Mouse (Mus musculus): ENCODE measurements around the gene Ccer2.

- no peak for TF ChIP-seq CTCF (IDR thresholded peaks at IDR 0.05; ENCODE audit: extremely low read depth, insufficient read depth, low read length)
- no peak for TF ChIP-seq POLR2A (IDR thresholded peaks at IDR 0.05; ENCODE audit: extremely low read depth, insufficient read depth, low read length)
These were observed 46.5 kb upstream of the Ccer2 start for GRCm38 (mm10) chr7:28709454-28709853.

All from cortical plate, adult 2 months (tissue).